Mouse (Mus musculus) heart, embryonic 15.5 days (tissue): ENCODE data around the gene Entr1. TPM values are rescaled to one million over a fixed set of nuclear protein-coding genes. Genes with fewer than 3 reads are reported as not detected.

Source experiments
- ATAC-seq: fragments of 200-750 bp; cut with Nextera tagmentation; replicated peaks from 2 replicates; pipeline ENCODE4 v1.8.0; 2017; ENCODE audit warnings: low read depth, moderate TSS enrichment; ENCODE audit not compliant: insufficient number of reproducible peaks, insufficient read depth, low FRiP score
- H3K27ac ChIP-seq: fragments of 300-500 bp; sonication (generic); 2 replicates; pipeline ENCODE4 v1.5.1; 2015; ENCODE audit warnings: mild to moderate bottlenecking, inconsistent platforms
- H3K27me3 ChIP-seq: fragments of 300-500 bp; sonication (generic); 2 replicates; pipeline ENCODE4 v1.6.1; 2015; ENCODE audit warnings: inconsistent platforms
- H3K36me3 ChIP-seq: fragments of 300-500 bp; sonication (generic); 2 replicates; pipeline ENCODE4 v1.6.1; 2015; ENCODE audit warnings: mild to moderate bottlenecking, inconsistent platforms
- H3K4me1 ChIP-seq: fragments of 300-500 bp; sonication (generic); replicated peaks from 2 replicates; pipeline ENCODE4 v1.6.1; 2015; ENCODE audit warnings: inconsistent platforms
- H3K4me2 ChIP-seq: fragments of 300-500 bp; sonication (generic); 2 replicates; pipeline ENCODE4 v1.6.1; 2015; ENCODE audit warnings: inconsistent platforms, mild to moderate bottlenecking, moderate library complexity
- H3K4me3 ChIP-seq: fragments of 300-500 bp; sonication (generic); 2 replicates; pipeline ENCODE4 v1.5.1; 2015; ENCODE audit warnings: mild to moderate bottlenecking, inconsistent platforms
- H3K9ac ChIP-seq: fragments of 300-500 bp; sonication (generic); 2 replicates; pipeline ENCODE4 v1.6.1; 2015; ENCODE audit warnings: mild to moderate bottlenecking, inconsistent platforms
- H3K9me3 ChIP-seq: fragments of 300-500 bp; sonication (generic); replicated peaks from 2 replicates; pipeline ENCODE4 v1.6.1; 2016; ENCODE audit warnings: inconsistent platforms
- WGBS: fragments of 180-500 bp; shearing (Covaris S2); methylation state at CpG from one replicate; pipeline ENCODE4 v1.1.7; 2015; ENCODE audit warnings: mixed read lengths; 5-methylcytosine and 5-hydroxymethylcytosine counted together
- polyA plus RNA-seq: library from polyadenylated mRNA; unstranded; fragments of >200 nt; fragmentation: Nextera tagmentation; extraction: Ambion mirVana; gene quantifications from 2 replicates; pipeline ENCODE4 v1.2.1, GENCODE M21; 2015

Entr1 gene
- polyA plus RNA-seq, result 72.3 and 82.9 TPM in 2 replicates

DNA sequence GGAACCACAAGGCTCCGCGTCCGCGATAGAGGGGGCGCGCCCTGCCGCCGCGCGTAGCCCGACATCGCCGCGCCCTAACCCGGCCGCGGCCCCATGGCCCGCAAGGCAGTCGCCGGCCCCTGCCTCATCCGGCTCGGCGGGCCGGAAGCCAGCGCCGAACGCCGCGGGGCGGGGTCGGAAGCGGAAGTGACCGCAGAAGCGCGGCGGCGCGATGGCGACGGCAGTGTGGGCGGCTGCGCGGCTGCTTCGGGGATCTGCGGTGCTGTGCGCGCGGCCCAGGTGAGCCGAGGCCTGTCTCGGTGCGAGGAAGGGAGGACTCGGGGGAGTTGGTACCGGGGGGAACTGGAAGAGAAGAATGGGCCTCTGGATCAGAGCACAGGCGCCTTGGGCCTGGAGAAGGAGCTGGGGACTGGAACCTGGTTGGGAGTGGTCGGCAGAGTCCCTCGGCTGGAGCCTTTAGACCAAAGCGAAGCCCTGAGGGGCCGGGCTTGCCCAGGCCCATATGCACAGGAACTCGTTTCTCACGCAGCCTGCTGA, at the start of gene Entr1, which contains the start of gene Pmpca:
Entr1 (minus strand) TSS at position 163 of the 537 bp plus-strand sequence.
Pmpca (plus strand) TSS at position 186 of the 537 bp plus-strand sequence.
- Histone ChIP-seq H3K27me3 (no peaks in the 10 kb centered on the region), H3K4me2 (peak within 1 kb of the TSS; percentile 84)
- under 1% methylated on average over 56 of the region's 60 CpGs for WGBS

DNA sequence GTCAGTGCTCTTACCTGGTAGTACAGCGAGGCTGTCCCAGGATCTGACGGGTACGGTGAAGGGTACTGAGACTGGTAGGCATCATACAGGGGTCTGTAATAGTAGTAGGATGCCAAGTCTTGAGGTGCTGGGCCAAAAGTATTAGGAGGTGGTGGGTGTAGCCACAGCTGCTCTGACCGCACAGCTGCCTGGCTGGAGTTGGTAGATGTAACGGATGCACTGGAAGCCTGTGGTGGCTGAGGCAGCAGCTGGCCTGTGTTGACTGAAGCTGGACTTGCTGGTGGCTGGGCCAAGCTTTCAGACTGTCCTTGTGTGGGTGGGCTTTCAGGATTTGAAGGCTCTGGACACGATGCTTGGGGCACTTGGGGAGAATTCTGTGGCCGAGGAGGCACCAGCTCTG, 49.3 kb upstream of the Entr1 start:
- Histone ChIP-seq H3K36me3 (peaks cover 69% of the 10 kb centered on the region), H3K4me3 (no peak overlapping the region), H3K27ac (no peak overlapping the region), H3K9me3 (no peaks in the 10 kb centered on the region), H3K4me2 (no peak overlapping the region), H3K4me1 (peaks cover 18% of the 10 kb centered on the region), H3K9ac (no peak overlapping the region), H3K27me3 (no peaks in the 10 kb centered on the region)
- no peak for ATAC-seq
- WGBS, result 85% methylated on average over 7 of the region's 7 CpGs

More for the DNA sequence above, at the start of gene Entr1, which contains the start of gene Pmpca:
- Histone ChIP-seq H3K4me1 (peaks cover 21% of the 10 kb centered on the region), H3K27ac (peak within 1 kb of the TSS; percentile 70), H3K9ac (peak within 1 kb of the TSS; percentile 95), H3K36me3 (peaks cover 71% of the 10 kb centered on the region), H3K9me3 (no peaks in the 10 kb centered on the region), H3K4me3 (peak within 1 kb of the TSS; percentile 97)
- ATAC-seq, result peak; percentile 86

DNA sequence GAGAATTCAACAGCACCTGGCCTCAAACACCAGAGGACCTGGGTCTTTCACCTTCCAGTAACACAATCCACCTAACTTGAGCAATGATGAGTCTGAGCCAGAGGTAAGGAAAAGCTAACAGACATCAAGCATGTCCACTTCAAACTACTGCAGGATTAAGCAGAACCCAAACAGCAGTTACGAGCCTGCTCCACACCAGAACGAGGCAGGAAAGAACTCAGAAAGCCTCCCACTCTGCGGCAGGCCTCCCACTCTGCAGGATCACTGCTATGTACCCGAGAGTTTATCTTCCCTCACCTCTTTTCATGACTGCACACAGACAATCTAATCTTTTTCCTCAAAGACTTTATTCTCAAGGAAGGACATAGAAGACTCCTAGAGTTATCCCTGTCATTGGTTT, 48.1 kb upstream of the Entr1 start:
- no peak overlapping the region for H3K27ac ChIP-seq
- ATAC-seq, result no peak
- peaks cover 78% of the 10 kb centered on the region for H3K36me3 ChIP-seq
- H3K9ac ChIP-seq, result no peak overlapping the region
- H3K9me3 ChIP-seq, result no peaks in the 10 kb centered on the region
- WGBS, result 47% methylated on average over 4 of the region's 4 CpGs
- no peaks in the 10 kb centered on the region for H3K27me3 ChIP-seq
- peaks cover 13% of the 10 kb centered on the region for H3K4me1 ChIP-seq
- H3K4me2 ChIP-seq, result no peak overlapping the region
- no peak overlapping the region for H3K4me3 ChIP-seq

DNA sequence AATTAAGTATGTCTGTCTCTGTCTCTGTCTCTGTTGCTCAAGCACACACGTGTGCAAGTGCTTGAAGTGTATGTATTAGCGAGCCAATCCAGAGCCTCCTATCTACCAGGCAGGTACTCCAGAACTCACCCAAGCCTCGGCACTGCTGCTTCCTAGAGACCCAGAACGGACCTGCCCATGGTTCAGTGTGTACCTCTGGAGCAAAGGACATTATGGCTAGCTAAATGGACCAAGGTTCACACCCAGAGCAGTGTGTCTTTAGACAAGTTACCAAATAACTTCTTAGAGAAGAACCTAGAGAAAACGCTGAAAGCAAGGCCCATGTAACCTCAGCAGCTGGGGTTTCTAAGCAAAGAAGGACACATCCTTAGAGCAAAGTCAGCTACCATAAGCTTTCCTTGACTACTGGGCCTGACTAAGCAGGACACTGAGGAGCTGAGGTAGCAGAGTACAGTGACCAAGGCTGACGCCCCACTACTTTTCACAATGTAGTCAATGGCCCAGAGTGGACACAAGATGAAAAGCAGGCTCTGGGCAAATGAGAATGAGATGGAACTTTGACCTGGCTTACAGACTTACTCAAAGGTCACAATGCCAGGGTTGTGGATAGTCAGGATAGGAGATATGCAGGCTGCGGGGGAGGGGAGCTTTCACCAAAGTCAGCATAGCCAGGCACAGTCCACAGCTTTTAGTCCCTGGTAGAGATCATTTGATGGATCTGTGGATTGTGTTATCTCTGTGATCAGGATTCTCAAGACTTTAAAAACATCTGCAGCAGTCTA, 45.9 kb upstream of the Entr1 start:
- whole genome bisulfite sequencing, result 89% methylated on average over 7 of the region's 7 CpGs
- no peak overlapping the region for H3K4me3 ChIP-seq
- no peak overlapping the region for H3K27ac ChIP-seq
- H3K9ac ChIP-seq, result no peak overlapping the region
- no peak overlapping the region for H3K4me2 ChIP-seq
- no peaks in the 10 kb centered on the region for H3K27me3 ChIP-seq
- ATAC-seq, result no peak
- peaks cover 79% of the 10 kb centered on the region for H3K36me3 ChIP-seq
- H3K9me3 ChIP-seq, result no peaks in the 10 kb centered on the region
- H3K4me1 ChIP-seq, result peaks cover 13% of the 10 kb centered on the region

DNA sequence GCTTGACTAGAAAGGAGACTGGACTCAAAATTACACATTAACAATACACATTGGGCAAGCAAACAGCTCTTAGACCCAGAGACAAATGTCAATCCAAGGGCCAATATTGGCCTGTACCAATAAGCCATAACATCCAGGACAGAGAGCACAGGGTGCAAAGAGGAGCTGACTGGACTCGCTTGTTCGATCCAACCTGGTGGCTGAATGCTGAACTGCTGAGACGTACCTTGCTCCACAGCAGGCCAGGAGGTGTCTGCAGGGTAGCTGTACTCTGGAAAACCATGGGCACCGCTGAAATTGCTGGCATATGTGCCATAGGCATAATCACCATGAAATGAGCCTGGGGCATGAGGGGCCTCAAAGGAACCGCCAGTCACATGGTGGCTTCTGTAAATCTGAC, 40.7 kb upstream of the Entr1 start:
- H3K4me2 ChIP-seq, result no peak overlapping the region
- WGBS, result 95% methylated on average over 5 of the region's 5 CpGs
- ATAC-seq, result no peak
- no peaks in the 10 kb centered on the region for H3K4me1 ChIP-seq
- H3K9ac ChIP-seq, result no peak overlapping the region
- no peak overlapping the region for H3K4me3 ChIP-seq
- no peak overlapping the region for H3K27ac ChIP-seq
- peaks cover 92% of the 10 kb centered on the region for H3K36me3 ChIP-seq
- H3K27me3 ChIP-seq, result no peaks in the 10 kb centered on the region
- no peaks in the 10 kb centered on the region for H3K9me3 ChIP-seq

DNA sequence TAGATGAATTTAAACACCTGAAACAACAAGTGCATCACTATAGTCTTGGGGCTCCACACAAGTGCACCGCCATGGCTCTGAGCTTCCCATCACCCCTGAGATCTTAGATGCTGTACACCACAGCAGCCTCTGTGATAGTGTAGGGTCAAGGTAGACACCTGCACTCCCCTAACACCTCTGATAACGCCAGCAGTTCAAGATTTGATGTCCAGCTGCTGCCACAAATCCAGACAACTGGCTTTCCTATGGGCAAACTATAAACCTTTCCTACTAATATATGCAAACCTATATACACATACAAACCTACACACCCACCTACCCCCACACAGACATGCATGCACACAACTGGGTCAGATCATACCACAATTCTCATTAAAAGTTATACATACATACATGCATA, 35.4 kb upstream of the Entr1 start:
- ATAC-seq, result no peak
- peaks cover 95% of the 10 kb centered on the region for H3K36me3 ChIP-seq

DNA sequence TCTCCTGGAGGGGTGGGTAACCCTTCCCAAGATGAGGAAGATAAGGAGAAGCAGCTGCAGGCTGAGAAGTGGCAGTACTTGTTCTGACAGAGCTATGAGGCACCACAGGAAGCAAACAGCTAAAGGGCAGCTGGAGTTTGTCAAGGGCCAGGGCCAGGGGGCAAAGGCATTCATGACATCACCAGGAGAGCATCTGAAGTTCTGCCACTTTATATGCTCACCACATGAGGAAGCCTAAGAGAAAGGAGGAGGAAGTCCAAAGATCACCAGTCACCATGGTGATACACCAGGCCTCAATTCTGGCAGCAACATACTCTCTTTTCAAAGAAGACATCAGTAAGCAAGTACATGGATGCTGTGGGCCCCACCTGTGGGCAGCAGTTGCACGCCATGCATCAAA, 34.0 kb upstream of the Entr1 start:
- Histone ChIP-seq H3K4me1 (no peaks in the 10 kb centered on the region), H3K27me3 (no peaks in the 10 kb centered on the region), H3K4me2 (no peak overlapping the region), H3K9ac (no peak overlapping the region), H3K4me3 (no peak overlapping the region), H3K27ac (no peak overlapping the region), H3K9me3 (no peaks in the 10 kb centered on the region), H3K36me3 (peaks cover 95% of the 10 kb centered on the region)
- 81% methylated on average over 1 of the region's 1 CpGs for WGBS
- no peak for ATAC-seq

More for the DNA sequence above, 35.4 kb upstream of the Entr1 start:
- no peaks in the 10 kb centered on the region for H3K9me3 ChIP-seq
- no peak overlapping the region for H3K4me3 ChIP-seq
- H3K4me1 ChIP-seq, result no peaks in the 10 kb centered on the region
- 92% methylated on average over 2 of the region's 2 CpGs for WGBS
- H3K27ac ChIP-seq, result no peak overlapping the region
- H3K4me2 ChIP-seq, result no peak overlapping the region
- no peaks in the 10 kb centered on the region for H3K27me3 ChIP-seq
- H3K9ac ChIP-seq, result no peak overlapping the region

DNA sequence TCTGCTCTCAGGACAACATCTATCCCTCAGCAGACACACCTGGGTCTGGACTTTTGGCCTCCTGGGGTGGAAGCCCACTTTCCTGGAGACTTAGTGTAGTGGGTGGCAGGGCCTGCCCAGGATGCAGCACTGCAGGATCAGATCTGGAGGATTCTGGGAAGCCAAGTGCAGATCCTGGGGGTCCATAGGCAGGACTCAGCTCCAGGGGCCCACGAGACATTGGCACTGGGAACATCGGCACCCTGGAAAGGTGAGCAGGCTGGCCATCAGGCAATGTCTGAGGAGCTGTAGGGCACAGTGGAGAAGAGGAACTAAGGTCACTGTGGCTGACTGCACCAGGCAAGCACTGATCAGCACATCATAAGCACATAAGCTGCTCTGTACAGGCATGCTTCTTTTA, 32.9 kb upstream of the Entr1 start:
- Histone ChIP-seq H3K4me1 (no peaks in the 10 kb centered on the region), H3K36me3 (peaks cover 96% of the 10 kb centered on the region), H3K9ac (no peak overlapping the region), H3K4me3 (no peak overlapping the region), H3K4me2 (no peak overlapping the region), H3K27ac (no peak overlapping the region), H3K27me3 (no peaks in the 10 kb centered on the region), H3K9me3 (no peaks in the 10 kb centered on the region)
- WGBS, result 90% methylated on average over 2 of the region's 2 CpGs
- no peak for ATAC-seq

DNA sequence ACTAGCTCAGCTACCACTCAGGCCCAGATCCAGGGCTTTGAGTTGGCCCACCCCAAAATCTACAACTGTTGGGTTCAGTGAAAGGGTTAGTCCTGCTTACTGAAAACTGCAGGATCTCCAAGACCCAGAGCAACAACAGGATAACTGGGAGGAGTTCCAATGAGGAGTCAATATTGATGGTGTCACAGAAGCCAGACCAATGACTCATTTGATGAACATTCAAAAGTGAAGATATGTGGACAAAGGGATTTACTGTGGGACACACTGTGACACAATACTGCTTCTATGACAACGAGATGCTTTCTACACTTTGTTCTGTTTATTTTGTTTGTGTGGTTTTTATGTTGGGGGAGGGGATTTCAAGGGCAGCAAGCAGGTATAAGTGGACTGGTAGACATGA, 29.0 kb upstream of the Entr1 start:
- 84% methylated on average over 1 of the region's 1 CpGs for WGBS

DNA sequence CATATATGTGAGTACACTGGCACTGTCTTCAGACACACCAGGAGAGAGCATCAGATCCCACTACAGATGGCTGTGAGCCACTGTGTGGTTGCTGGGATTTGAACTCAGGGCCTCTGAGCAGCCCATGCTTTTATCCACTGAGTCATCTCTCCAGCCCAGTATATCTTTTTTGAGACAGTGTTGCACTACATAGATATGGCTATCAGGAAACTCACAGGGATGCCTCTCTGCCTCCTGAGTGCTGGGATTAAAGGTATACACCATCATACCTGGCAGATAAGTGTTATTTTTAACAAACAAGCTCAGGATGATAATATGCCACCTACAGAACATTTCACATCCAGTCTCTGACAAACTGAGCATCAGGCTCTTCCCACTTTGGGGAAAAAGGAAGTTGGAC, 27.9 kb upstream of the Entr1 start:
- Histone ChIP-seq H3K4me1 (no peaks in the 10 kb centered on the region), H3K27me3 (no peaks in the 10 kb centered on the region), H3K27ac (no peak overlapping the region), H3K4me2 (no peak overlapping the region), H3K9ac (no peak overlapping the region), H3K36me3 (peaks cover 95% of the 10 kb centered on the region), H3K9me3 (no peaks in the 10 kb centered on the region), H3K4me3 (no peak overlapping the region)
- ATAC-seq, result no peak

More for the DNA sequence above, 29.0 kb upstream of the Entr1 start:
- Histone ChIP-seq H3K4me1 (no peaks in the 10 kb centered on the region), H3K27ac (no peak overlapping the region), H3K4me3 (no peak overlapping the region), H3K4me2 (no peak overlapping the region), H3K36me3 (peaks cover 97% of the 10 kb centered on the region), H3K9me3 (no peaks in the 10 kb centered on the region), H3K9ac (no peak overlapping the region), H3K27me3 (no peaks in the 10 kb centered on the region)
- no peak for ATAC-seq

DNA sequence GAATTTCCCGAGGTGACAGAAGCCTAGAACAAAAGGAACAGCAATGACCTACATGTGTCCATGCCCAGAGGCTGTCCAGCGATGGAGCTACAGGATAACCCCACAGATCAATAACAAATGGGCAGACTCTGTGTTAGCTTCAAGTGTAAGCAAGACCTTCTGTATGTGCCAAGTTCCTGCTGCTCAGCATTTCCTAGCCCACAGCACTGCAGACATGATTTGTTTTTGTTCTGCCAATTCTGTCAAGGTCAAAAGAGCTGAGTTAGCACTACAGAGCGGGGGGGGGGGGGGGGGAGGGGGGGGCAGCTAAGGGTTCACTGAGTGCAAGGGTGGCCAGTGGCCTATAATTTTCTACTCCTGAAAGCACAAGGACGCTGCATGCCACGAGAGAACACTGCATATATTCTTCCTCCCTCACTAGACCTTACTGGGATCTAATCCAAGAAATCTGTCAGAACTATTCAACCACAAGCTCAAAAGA, 21.9 kb upstream of the Entr1 start:
- no peak for ATAC-seq
- 66% methylated on average over 4 of the region's 5 CpGs for WGBS
- Histone ChIP-seq H3K4me2 (no peak overlapping the region), H3K9me3 (no peaks in the 10 kb centered on the region), H3K4me3 (no peak overlapping the region), H3K27me3 (no peaks in the 10 kb centered on the region), H3K36me3 (peaks cover 50% of the 10 kb centered on the region), H3K27ac (0 out of 2 replicates have a peak overlapping the region, but pooled peaks have one; percentile 24), H3K9ac (no peak overlapping the region), H3K4me1 (peaks cover 29% of the 10 kb centered on the region)
